Mouse (Mus musculus): ENCODE data around the gene Ccnd2.

DNA sequence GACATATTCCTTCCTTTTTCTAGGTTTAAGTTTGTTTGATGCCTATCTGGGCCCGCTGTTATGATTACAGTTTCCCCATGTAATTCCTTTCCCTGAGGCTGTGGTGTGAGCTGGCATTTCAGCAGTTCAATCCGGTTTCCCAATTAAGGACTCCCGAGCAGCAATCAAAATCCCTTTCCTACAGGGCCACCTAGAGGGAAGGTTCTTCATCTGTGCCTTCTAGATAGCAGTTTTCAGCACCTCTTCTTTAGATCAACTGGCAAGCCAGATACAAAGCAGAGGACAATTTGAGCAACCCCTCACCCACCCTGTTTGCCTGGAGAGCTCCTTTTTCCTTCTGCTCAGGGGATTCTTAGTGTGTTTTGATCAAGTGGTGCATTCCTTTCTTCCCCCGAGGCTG is 65.3 kb downstream of the Ccnd2 start:
- TF ChIP-seq CHD2 (IDR thresholded peaks at IDR 0.05; ENCODE audit: low read depth, low read length) (no peak), ZC3H11A (IDR thresholded peaks at IDR 0.05; ENCODE audit: borderline replicate concordance, low read depth, low read length) (no peak), ZNF384 (IDR thresholded peaks at IDR 0.05; ENCODE audit: low read depth, low read length) (no peak)
